Mouse (Mus musculus) C2C12 (cell line): ENCODE results near the gene Map3k20.
A peak's percentile ranks its signal among the peaks of the same experiment; 100 is the strongest.

Source experiments
- CEBPB ChIP-seq: IDR thresholded peaks from one replicate; pipeline ENCODE4 v1.6.1; 2011; ENCODE audit warnings: low read depth, mild to moderate bottlenecking, control low read depth, moderate library complexity
- CTCF ChIP-seq: IDR thresholded peaks from one replicate; pipeline ENCODE4 v1.5.1; 2011; ENCODE audit not compliant: control insufficient read depth, insufficient read depth, insufficient read length
- FOSL1 ChIP-seq: IDR thresholded peaks from one replicate; pipeline ENCODE4 v1.8.0; 2011; ENCODE audit warnings: mild to moderate bottlenecking, low read length; ENCODE audit not compliant: poor library complexity, insufficient read depth, severe bottlenecking
- MAX ChIP-seq: IDR thresholded peaks from one replicate; pipeline ENCODE4 v1.6.1; 2011; ENCODE audit warnings: mild to moderate bottlenecking, control low read depth
- MYOD1 ChIP-seq: IDR thresholded peaks from one replicate; pipeline ENCODE4 v1.6.1; 2011; ENCODE audit warnings: low read depth; ENCODE audit not compliant: control insufficient read depth, insufficient read length
- MYOG ChIP-seq: IDR thresholded peaks from one replicate; pipeline ENCODE4 v1.6.1; 2011; ENCODE audit not compliant: control insufficient read depth, insufficient read length; ENCODE audit errors: extremely low read depth
- USF1 ChIP-seq: IDR thresholded peaks from one replicate; pipeline ENCODE4 v1.6.1; 2011; ENCODE audit warnings: low read depth, mild to moderate bottlenecking, control low read depth, moderate library complexity

DNA sequence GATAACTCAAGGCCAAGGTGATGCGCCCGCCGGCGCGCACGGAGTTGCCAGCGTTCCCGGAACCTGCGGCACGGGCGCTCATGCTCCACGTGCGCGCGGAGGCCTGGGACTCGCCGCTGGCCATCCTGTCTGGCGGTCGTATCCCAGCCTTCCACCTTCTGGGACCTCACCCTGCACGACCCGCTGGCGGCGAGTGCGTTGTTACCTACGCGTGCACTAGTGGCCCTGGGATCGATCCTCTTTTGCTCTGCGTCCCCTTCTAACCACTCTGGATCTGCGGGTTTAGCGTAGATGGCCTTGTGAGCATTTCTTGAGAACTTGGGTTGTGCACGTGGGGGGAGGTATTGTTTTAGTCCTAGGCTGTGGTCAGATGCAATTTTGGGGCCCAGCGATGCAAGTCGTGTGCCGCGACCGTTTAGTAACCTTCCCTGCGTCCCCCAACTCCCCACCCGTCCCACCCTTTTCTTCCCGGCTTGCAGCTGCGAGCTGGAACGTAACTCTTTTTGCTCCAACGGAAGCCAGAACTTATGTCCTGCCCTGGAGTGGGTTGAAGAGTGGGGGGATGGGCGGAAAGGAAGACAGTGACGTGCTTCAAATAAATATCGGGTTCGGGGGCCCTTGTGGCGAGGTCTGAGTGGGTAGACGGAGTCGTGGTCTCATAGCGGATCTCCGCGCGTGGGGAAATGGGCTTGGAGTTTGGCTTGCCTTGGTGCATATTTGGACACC lies 191.2 kb downstream of the Map3k20 start:
- TF ChIP-seq CTCF (no peak), MAX (peak; percentile 78), USF1 (no peak), MYOD1 (no peak), CEBPB (no peak), MYOG (no peak), FOSL1 (no peak)
